Mouse (Mus musculus): ENCODE results near the gene Hgd.

GRCm38 (mm10) chr16:37565117-37565516 is 14.8 kb upstream of the Hgd start:
- TF ChIP-seq POLR2A (IDR thresholded peaks at IDR 0.05; ENCODE audit: borderline replicate concordance, extremely low read depth, low read depth, low read length) (no peak), CTCF (IDR thresholded peaks at IDR 0.05; ENCODE audit: insufficient read depth, low read length) (no peak)
